Mouse (Mus musculus) bone marrow, adult 2 months (tissue): ENCODE measurements around the gene Gm12184. TPM values are rescaled to one million over a fixed set of nuclear protein-coding genes. Genes with fewer than 3 reads are reported as not detected.

Source experiments
- H3K27ac ChIP-seq: fragments of 200-500 bp; 2 replicates; pipeline ENCODE4 v1.5.1; 2012; ENCODE audit warnings: low read depth, mild to moderate bottlenecking, control low read depth, inconsistent platforms, low read length; ENCODE audit not compliant: control insufficient read depth, poor library complexity, insufficient read depth
- H3K4me1 ChIP-seq: fragments of 200-500 bp; 2 replicates; pipeline ENCODE4 v1.6.1; 2011; ENCODE audit warnings: low read length; ENCODE audit not compliant: control insufficient read depth, insufficient read depth
- H3K4me3 ChIP-seq: fragments of 200-500 bp; replicated peaks from 2 replicates; pipeline ENCODE3; 2011; ENCODE audit warnings: mild to moderate bottlenecking, low read depth, low read length, control low read depth; ENCODE audit not compliant: control insufficient read depth
- CTCF ChIP-seq: fragments of 200-500 bp; IDR thresholded peaks from 2 replicates; pipeline ENCODE4 v1.5.1; 2011; ENCODE audit warnings: low read length, control low read depth; ENCODE audit not compliant: control insufficient read depth, insufficient read depth
- POLR2A ChIP-seq: fragments of 200-500 bp; IDR thresholded peaks from 2 replicates; pipeline ENCODE4 v1.6.1; 2011; ENCODE audit warnings: low read depth, mild to moderate bottlenecking, control low read depth, low read length, borderline replicate concordance; ENCODE audit not compliant: control insufficient read depth
- WGBS: fragments of 180-500 bp; shearing (Covaris S2); methylation state at CpG from one replicate; pipeline ENCODE4 v1.1.7; 2018; 5-methylcytosine and 5-hydroxymethylcytosine counted together
- polyA plus RNA-seq: library from polyadenylated mRNA; stranded (reverse); fragments of >200 nt; gene quantifications from 2 replicates; pipeline ENCODE4 v1.2.4, GENCODE M21; 2011; ENCODE audit warnings: low replicate concordance; ENCODE audit not compliant: missing spikeins, insufficient read depth, insufficient read length

Gm12184 gene
- polyA plus RNA-seq, 1 experiment, result 76.8 TPM

DNA sequence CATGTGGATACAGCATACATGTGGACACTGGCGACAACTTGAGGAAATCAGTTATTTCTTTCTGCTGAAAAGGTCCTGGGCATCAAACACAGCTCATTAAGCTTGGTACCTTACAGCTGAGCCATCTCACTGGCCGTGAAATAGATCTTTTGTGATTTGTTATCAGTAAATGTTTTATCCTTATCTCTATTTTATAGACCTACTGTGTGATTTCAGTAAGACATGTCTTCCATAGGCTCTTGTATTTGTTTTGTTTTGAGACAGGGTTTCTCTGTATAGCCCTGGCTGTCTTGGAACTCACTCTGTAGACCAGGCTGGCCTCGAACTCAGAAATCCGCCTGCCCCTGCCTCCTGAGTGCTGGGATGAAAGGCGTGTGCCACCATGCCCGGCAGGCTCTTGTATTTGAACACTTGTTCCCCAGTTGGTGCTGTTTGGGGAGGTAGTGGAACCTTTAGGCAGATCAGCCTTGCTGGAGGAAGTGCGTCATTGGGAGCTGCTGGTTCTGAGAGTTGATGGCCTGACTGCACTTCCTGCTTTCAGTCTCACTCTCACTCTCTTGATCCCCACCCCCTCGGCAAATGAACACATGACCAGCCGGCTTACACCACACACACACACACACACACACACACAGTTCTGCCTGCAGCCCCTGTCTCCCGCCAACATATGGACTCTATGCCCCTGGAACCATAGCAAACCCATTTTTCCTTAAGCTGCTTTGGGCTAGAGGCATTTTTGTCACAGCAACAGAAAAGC lies 38.8 kb downstream of the Gm12184 start:
- Histone ChIP-seq H3K4me1 (no peaks in the 10 kb centered on the region), H3K4me3 (peak overlapping the region; percentile 59), H3K27ac (peak overlapping the region; percentile 35; the same call in 1 of the 2 replicates)
- TF ChIP-seq POLR2A, result no peak
- no peak for TF ChIP-seq CTCF
- WGBS, result 28% methylated on average over 10 of the region's 10 CpGs

DNA sequence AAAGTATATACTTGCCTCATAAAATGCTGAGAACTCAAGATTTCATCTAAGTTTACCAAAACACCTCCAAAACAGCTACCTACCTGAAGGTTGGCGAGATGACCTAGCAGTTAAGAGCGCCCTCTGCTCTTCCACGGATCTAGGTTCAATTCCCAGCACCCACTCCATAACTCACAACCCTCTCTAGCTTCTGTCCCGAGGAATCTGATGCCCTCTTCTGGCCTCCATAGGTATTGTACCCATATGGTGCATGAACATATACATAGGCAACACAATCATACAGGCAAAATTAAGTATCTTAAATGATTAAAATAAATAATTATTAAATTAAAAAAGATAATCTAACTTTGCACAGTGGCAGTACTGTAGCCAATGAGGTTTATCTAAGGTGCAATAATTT lies 44.2 kb downstream of the Gm12184 start:
- H3K27ac ChIP-seq, result no peak overlapping the region
- no peak overlapping the region for H3K4me3 ChIP-seq
- WGBS, result 81% methylated on average over 4 of the region's 4 CpGs
- no peaks in the 10 kb centered on the region for H3K4me1 ChIP-seq
- TF ChIP-seq CTCF (0 out of 2 replicates have a peak, but pooled peaks have one; percentile 4), POLR2A (no peak)

DNA sequence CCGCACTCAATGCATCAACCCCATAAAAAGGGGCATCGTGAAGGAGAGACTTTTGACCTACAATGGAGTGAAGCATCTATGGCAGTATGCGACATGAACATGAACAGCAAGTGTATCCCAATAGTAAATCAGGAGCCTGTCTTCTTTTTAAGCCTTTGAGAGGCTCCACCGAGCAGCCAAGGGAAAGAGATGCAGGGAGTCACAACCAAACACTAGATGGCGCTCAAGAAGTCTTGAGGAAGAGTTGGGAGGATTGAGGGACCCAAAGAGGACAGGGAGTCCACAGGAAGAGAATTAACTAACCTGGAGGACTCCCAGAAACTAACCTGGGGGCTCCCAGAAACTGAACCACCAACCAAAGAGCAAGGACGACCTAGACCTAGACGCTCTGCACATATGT lies 47.0 kb downstream of the Gm12184 start:
- Histone ChIP-seq H3K4me1 (peaks cover 2% of the 10 kb centered on the region; the same call in 1 of the 2 replicates), H3K4me3 (no peak overlapping the region), H3K27ac (no peak overlapping the region)
- TF ChIP-seq POLR2A (no peak), CTCF (peak; percentile 49)
- WGBS, result 33% methylated on average over 7 of the region's 7 CpGs

DNA sequence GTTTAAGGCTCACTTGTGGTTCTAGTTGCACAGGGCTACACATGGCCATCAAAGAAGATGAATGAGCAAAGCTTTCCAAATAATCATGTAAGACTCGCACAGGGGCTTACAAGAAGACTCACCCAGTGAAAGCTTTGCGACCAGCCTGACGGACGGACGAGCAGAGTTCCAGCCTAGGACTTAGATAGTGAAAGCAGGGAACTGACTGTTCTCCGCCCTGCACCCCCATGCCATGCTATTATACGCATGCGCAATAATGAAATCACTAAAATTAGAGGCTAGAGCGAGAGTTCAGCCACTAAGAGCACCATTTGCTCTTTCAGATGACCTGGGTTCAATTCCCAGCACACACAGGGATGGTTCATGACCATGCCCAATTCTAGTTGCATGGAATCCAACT lies 49.2 kb downstream of the Gm12184 start:
- 92% methylated on average over 9 of the region's 9 CpGs for WGBS
- no peak overlapping the region for H3K4me3 ChIP-seq
- no peak overlapping the region for H3K27ac ChIP-seq
- TF ChIP-seq POLR2A (no peak), CTCF (no peak)
- H3K4me1 ChIP-seq, result peaks cover 2% of the 10 kb centered on the region; the same call in 1 of the 2 replicates

DNA sequence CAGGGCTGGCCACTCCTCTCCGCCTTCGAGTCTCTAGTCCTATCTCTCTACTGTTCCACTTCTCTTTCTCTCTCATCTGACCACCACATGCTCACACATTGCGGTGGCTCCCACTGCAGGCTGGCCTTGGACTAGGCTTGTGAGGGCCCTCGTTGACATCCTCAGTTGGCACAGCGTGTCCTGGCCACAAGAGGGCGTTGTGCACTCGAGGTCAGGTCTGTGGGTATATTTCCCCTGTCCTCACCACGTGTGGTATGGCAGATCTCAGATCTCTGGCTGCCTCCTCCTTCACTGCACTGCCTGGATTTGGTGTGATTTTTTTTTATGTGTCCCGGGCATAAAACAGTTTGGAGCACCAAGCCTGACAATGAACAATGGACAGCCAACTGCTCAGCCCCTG lies 49.8 kb downstream of the Gm12184 start:
- H3K27ac ChIP-seq, result no peak overlapping the region
- 32% methylated on average over 9 of the region's 9 CpGs for WGBS
- no peak overlapping the region for H3K4me3 ChIP-seq
- TF ChIP-seq POLR2A (no peak), CTCF (peak; percentile 66)
- H3K4me1 ChIP-seq, result peaks cover 2% of the 10 kb centered on the region; the same call in 1 of the 2 replicates

DNA sequence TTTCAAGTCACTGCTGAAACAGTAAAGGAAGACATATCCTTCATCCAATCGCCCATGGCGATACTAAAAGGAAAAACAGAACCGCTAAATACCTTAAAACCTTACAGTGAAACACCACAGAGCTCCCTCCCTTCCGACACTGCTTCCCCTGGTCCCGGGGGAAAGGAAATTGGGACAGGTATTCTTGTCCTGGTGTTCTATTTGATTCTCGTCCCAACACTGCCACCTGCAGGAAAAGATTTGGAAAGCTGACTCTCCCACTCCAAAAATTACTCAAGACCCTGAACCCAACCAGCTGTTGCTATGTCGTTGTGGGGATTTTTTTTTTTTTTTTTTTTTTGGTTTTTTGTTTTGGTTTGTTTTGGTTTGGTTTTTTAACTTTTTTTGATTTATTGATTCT lies 51.0 kb downstream of the Gm12184 start:
- TF ChIP-seq CTCF (no peak), POLR2A (no peak)
- peaks cover 2% of the 10 kb centered on the region; the same call in 1 of the 2 replicates for H3K4me1 ChIP-seq
- H3K27ac ChIP-seq, result no peak overlapping the region
- WGBS, result 3% methylated on average over 7 of the region's 7 CpGs
- no peak overlapping the region for H3K4me3 ChIP-seq

Other genes starting within 250 kb of the Gm12184 start
- 1,856 and 2,313 TPM in 2 replicates for gene Rack1, start 26.3 kb downstream of the Gm12184 start, polyA plus RNA-seq
- 39.7 and 51.0 TPM in 2 replicates for gene Trim41, start 9.3 kb downstream of the Gm12184 start, polyA plus RNA-seq
- 8.4 and 14.4 TPM in 2 replicates for gene Trim7, start 515 bp downstream of the Gm12184 start, polyA plus RNA-seq
- 15.8 and 21.3 TPM in 2 replicates for gene Irgm1, start 45.0 kb upstream of the Gm12184 start, polyA plus RNA-seq
- 2.0 TPM in 1 of 2 replicates, not detected in the other for gene Gm5431, start 75.6 kb upstream of the Gm12184 start, polyA plus RNA-seq
- gene Psme2b, start 119.5 kb upstream of the Gm12184 start, polyA plus RNA-seq, result 16.9 and 66.0 TPM in 2 replicates
- 0.88 and 2.1 TPM in 2 replicates for gene Olfr56, start 152.2 kb upstream of the Gm12184 start, polyA plus RNA-seq
- 5.1 and 7.9 TPM in 2 replicates for gene 9930111J21Rik1, start 152.7 kb upstream of the Gm12184 start, polyA plus RNA-seq
- not detected in 2 replicates for gene Gm12185, start 165.6 kb upstream of the Gm12184 start, polyA plus RNA-seq
- 7.3 and 8.9 TPM in 2 replicates for gene Tgtp1, start 167.5 kb upstream of the Gm12184 start, polyA plus RNA-seq
- 9.1 and 13.8 TPM in 2 replicates for gene 9930111J21Rik2, start 224.6 kb upstream of the Gm12184 start, polyA plus RNA-seq
- gene Tgtp2, start 237.6 kb upstream of the Gm12184 start, polyA plus RNA-seq, result 7.7 TPM in 1 of 2 replicates, not detected in the other
- 18.2 and 26.2 TPM in 2 replicates for gene Ifi47, start 249.9 kb upstream of the Gm12184 start, polyA plus RNA-seq